9 mouse cellular contexts compared by ENCODE assay signal in the genomic region with DNA sequence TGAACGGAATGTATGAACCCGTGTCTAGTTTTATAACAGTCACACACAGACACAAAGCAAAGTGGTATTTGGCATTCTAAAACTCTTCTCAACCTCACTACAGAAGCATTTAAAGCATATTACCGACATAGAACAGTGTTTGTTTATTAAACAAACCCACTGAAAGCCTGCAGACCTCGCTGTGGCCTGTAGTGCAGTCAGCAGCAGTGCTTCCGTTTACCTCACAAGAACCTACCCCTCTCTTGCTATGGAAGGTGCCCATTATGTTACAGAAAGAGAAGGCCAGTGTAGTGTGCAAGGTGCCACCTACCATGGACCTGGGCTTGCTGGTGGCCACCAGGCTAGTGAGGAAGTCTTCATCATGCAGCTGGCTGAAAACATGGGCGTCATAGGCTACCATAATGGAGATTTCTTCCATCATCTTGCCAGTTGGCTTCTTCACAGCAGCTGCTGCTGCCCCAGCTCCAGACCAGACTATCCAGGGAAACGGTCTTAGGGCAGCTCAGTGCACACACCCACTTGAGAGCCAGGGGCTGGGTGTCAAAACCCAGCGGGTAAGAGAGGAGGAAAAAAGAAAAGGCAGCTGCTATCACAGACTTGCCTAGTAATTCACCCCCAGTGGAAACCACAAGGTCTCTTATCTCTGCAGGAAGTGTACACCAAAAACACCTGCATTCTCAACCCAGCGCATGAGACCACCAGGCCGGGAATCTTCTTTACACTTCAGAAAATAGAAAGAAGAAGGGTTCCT.
DNase-seq lines count a peak whose midpoint lies in the region; ATAC-seq and TF ChIP-seq lines count a peak whose summit lies in the region.
"Had no signal": no experiment of that assay in that cellular context is flagged by ENCODE, and none has a peak within 500 bp of the region (broad histone marks: within the 10 kb centered on the region; RNA-seq: fewer than 3 reads in every experiment).

No protein-coding gene starts in this region.

- peak overlapping the region; percentile 61 for H3K4me2 ChIP-seq in liver, postnatal 0 days (ENCODE audit: low read depth, low read length)
- H3K4me2 ChIP-seq in stomach, embryonic 16.5 days (ENCODE audit: low read depth, low read length), result peak overlapping the region; percentile 53

- H3K27me3 ChIP-seq in heart, embryonic 10.5 days (ENCODE audit: insufficient read depth, poor library complexity, severe bottlenecking), result no peaks in the 10 kb centered on the region
- no peaks in the 10 kb centered on the region for H3K27me3 ChIP-seq in liver, postnatal 0 days (ENCODE audit: insufficient read depth, low read length)
- H3K27me3 ChIP-seq in stomach, embryonic 16.5 days (ENCODE audit: control insufficient read depth, insufficient read depth, low read length), result no peaks in the 10 kb centered on the region

- H3K4me1 ChIP-seq in heart, embryonic 10.5 days, result peaks cover 17% of the 10 kb centered on the region
- peaks cover 18% of the 10 kb centered on the region for H3K4me1 ChIP-seq in liver, postnatal 0 days (ENCODE audit: insufficient read depth)
- H3K4me1 ChIP-seq in stomach, embryonic 16.5 days (ENCODE audit: control insufficient read depth, insufficient read depth, low read length), result peaks cover 11% of the 10 kb centered on the region

- TF ChIP-seq CTCF in liver, postnatal 0 days (IDR thresholded peaks at IDR 0.05; ENCODE audit: low read depth), result no peak

- no peaks in the 10 kb centered on the region for H3K36me3 ChIP-seq in heart, embryonic 10.5 days
- no peaks in the 10 kb centered on the region for H3K36me3 ChIP-seq in liver, postnatal 0 days (replicated peaks; ENCODE audit: insufficient read depth, low read length)
- no peaks in the 10 kb centered on the region for H3K36me3 ChIP-seq in stomach, embryonic 16.5 days (ENCODE audit: control insufficient read depth, insufficient read depth, low read length)

- H3K27ac ChIP-seq in heart, embryonic 10.5 days, result peak overlapping the region; percentile 24; the same call in 1 of the 2 replicates
- peak overlapping the region; percentile 56 for H3K27ac ChIP-seq in liver, postnatal 0 days (ENCODE audit: low read depth)
- peak overlapping the region; percentile 73 for H3K27ac ChIP-seq in stomach, embryonic 16.5 days (ENCODE audit: low read length)

- no peaks in the 10 kb centered on the region for H3K9me3 ChIP-seq in heart, embryonic 10.5 days
- H3K9me3 ChIP-seq in liver, postnatal 0 days (ENCODE audit: low read length), result no peaks in the 10 kb centered on the region
- no peaks in the 10 kb centered on the region for H3K9me3 ChIP-seq in stomach, embryonic 16.5 days (replicated peaks; ENCODE audit: control insufficient read depth, low read length)

- H3K9ac ChIP-seq in liver, postnatal 0 days (replicated peaks), result peak overlapping the region; percentile 36; the same call in 1 of the 2 replicates
- peak overlapping the region; percentile 46 for H3K9ac ChIP-seq in stomach, embryonic 16.5 days (ENCODE audit: low read length)

- H3K4me3 ChIP-seq in heart, embryonic 10.5 days, result no peak overlapping the region
- H3K4me3 ChIP-seq in liver, postnatal 0 days (ENCODE audit: low read depth, low read length), result peak overlapping the region; percentile 15
- peak overlapping the region; percentile 33 for H3K4me3 ChIP-seq in stomach, embryonic 16.5 days (replicated peaks; ENCODE audit: low read length)

- DNase-seq in heart, embryonic 10.5 days (ENCODE audit: low spot score), result no peak
- DNase-seq in heart, postnatal 4 days, result no peak
- DNase-seq in liver, postnatal 0 days, result peak; percentile 15
- DNase-seq in ovary, postnatal 36 days (ENCODE audit: low spot score), result no peak
- DNase-seq in layer of hippocampus, postnatal 14 days (ENCODE audit: low spot score in 2 of 2), result no peak
- no peak for DNase-seq in cerebellum, postnatal 36 days
- DNase-seq: heart, postnatal 36 days had no signal

- 59% methylated on average over 10 of the region's 10 CpGs for WGBS in heart, embryonic 10.5 days
- WGBS in liver, postnatal 0 days (ENCODE audit: insufficient replicate concordance), result 28% methylated on average over 10 of the region's 10 CpGs
- 30% methylated on average over 10 of the region's 10 CpGs for WGBS in stomach, embryonic 16.5 days

- peak; percentile 56 for ATAC-seq in erythroblast, adult 5-6 weeks (replicated peaks; ENCODE audit: low FRiP score, poor library complexity, severe bottlenecking)
- ATAC-seq in liver, postnatal 0 days, result peak; percentile 56
- ATAC-seq in stomach, embryonic 16.5 days (ENCODE audit: insufficient read depth, low FRiP score), result peak; percentile 50

- TF ChIP-seq EP300 in liver, postnatal 0 days (IDR thresholded peaks at IDR 0.05; ENCODE audit: low read depth), result peak; percentile 29
